Mouse (Mus musculus) embryonic fibroblast, embryonic 13.5 days (primary cell): Measurements from ENCODE around the gene Rpia.

Experiments
- CTCF ChIP-seq: IDR thresholded peaks from 2 replicates; pipeline ENCODE4 v1.5.1; 2011; ENCODE audit warnings: mild to moderate bottlenecking, control low read depth, low read length, moderate library complexity, borderline replicate concordance; ENCODE audit not compliant: insufficient read depth
- POLR2A ChIP-seq: IDR thresholded peaks from 2 replicates; pipeline ENCODE4 v1.6.1; 2011; ENCODE audit warnings: low read depth, mild to moderate bottlenecking, control low read depth, low read length, moderate library complexity

DNA sequence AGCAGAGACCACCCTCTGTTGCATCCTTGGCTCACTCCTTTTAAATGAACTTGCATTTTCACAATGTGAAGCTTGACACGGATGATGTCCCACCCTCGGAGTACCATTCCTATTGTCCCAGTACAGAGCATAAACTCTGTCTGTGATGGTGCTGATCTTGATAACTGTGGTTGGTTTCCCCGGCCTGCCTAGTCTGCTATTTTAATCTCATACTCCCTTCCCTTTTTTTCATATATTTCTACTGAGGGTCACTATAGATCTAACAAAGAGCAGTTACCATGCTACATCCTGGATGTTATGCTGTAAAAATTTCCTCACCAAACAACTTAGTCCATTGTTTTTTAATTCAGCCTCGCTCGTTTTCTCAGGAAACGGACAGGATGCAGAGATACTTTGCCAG is 4.9 kb upstream of the Rpia start:
- TF ChIP-seq CTCF (no peak), POLR2A (no peak)
